Mouse (Mus musculus) kidney, postnatal 0 days (tissue): ENCODE measurements around the gene Retreg3. TPM values are rescaled to one million over a fixed set of nuclear protein-coding genes. Genes with fewer than 3 reads are reported as not detected.

Source experiments
- ATAC-seq: fragments of 200-750 bp; cut with Nextera tagmentation; replicated peaks from 2 replicates; pipeline ENCODE4 v1.8.0; 2017; ENCODE audit warnings: low read depth, moderate number of reproducible peaks, moderate TSS enrichment, moderate library complexity; ENCODE audit not compliant: low FRiP score
- DNase-seq: peaks from one replicate; pipeline ENCODE4 v3.0.0-alpha.2; 2016; ENCODE audit warnings: low spot score
- H3K27ac ChIP-seq: fragments of 300-500 bp; sonication (generic); 2 replicates; pipeline ENCODE4 v1.5.1; 2014; ENCODE audit warnings: mild to moderate bottlenecking
- H3K27me3 ChIP-seq: fragments of 300-500 bp; sonication (generic); 2 replicates; pipeline ENCODE4 v1.6.1; 2014; ENCODE audit warnings: low read length, mixed read lengths; ENCODE audit not compliant: insufficient read depth
- H3K36me3 ChIP-seq: fragments of 300-500 bp; sonication (generic); 2 replicates; pipeline ENCODE4 v1.6.1; 2014; ENCODE audit warnings: low read length, mixed read lengths; ENCODE audit not compliant: insufficient read depth
- H3K4me1 ChIP-seq: fragments of 300-500 bp; sonication (generic); replicated peaks from 2 replicates; pipeline ENCODE4 v1.6.1; 2014; ENCODE audit warnings: antibody characterized with exemption, low read length, mixed read lengths; ENCODE audit not compliant: insufficient read depth
- H3K4me2 ChIP-seq: fragments of 300-500 bp; sonication (generic); 2 replicates; pipeline ENCODE4 v1.6.1; 2014; ENCODE audit warnings: mild to moderate bottlenecking, low read length, moderate library complexity, mixed read lengths
- H3K4me3 ChIP-seq: fragments of 300-500 bp; sonication (generic); replicated peaks from 2 replicates; pipeline ENCODE4 v1.5.1; 2014; ENCODE audit warnings: low read depth, low read length
- H3K9ac ChIP-seq: fragments of 300-500 bp; sonication (generic); 2 replicates; pipeline ENCODE4 v1.6.1; 2014; ENCODE audit warnings: low read depth, low read length
- H3K9me3 ChIP-seq: fragments of 300-500 bp; sonication (generic); replicated peaks from 2 replicates; pipeline ENCODE4 v1.6.1; 2016; ENCODE audit warnings: low read length, inconsistent platforms, mixed read lengths
- CTCF ChIP-seq: IDR thresholded peaks from 2 replicates; pipeline ENCODE4 v1.5.1; 2016; ENCODE audit warnings: antibody characterized with exemption, low read depth, mild to moderate bottlenecking, moderate library complexity
- whole genome bisulfite sequencing: fragments of 180-500 bp; shearing (Covaris S2); extraction: QIAGEN DNeasy Blood & Tissue Kit; methylation state at CpG from one replicate; pipeline ENCODE4 v1.1.7; 2014; 5-methylcytosine and 5-hydroxymethylcytosine counted together
- polyA plus RNA-seq: library from polyadenylated mRNA; unstranded; fragments of >200 nt; fragmentation: Nextera tagmentation; extraction: Ambion mirVana; gene quantifications from 2 replicates; pipeline ENCODE4 v1.2.1, GENCODE M21; 2015

The Retreg3 gene
- polyA plus RNA-seq, 1 experiment from 2014 or later, result 23.7 TPM

DNA sequence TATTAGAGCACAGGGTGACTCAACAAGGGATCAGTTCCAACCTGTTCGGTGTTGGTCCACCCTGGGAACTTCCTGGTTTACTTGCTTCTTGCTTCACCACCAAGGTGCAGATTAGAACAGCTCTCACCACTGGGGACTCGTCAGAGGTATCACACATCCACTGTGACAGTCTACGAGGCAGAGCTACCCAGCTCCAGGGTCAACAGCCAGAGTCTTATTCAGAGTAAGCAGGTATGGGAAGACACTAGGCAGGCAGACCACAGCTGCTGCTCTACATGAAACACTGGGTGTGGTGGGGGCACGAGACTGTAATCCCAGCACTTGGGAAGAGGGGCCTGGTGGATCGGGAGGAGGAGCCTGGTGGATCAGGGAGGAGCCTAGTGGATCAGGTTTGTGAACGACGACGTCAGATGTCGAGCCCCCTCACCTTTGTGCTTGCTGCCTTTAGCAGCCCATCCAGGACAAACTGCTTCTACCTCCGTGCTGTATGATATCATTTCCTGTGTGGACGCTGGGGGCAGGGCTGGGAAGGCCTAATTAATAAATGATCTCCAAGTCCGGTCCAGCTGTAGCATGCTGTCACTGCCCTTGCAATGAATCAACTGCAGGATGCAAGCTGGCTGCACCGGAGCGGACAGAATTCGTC, 19.0 kb upstream of the Retreg3 start:
- ATAC-seq (peak; percentile 89), DNase-seq (peak; percentile 92)
- Histone ChIP-seq H3K36me3 (no peaks in the 10 kb centered on the region), H3K9me3 (no peaks in the 10 kb centered on the region), H3K27ac (peak overlapping the region; percentile 72; the same call in 1 of the 2 replicates), H3K4me2 (peak overlapping the region; percentile 46), H3K4me1 (0 out of 2 replicates have a peak, but pooled peaks cover 13% of the 10 kb centered on the region), H3K27me3 (no peaks in the 10 kb centered on the region), H3K4me3 (no peak overlapping the region; the same call in 1 of the 2 replicates), H3K9ac (0 out of 2 replicates have a peak overlapping the region, but pooled peaks have one; percentile 19)
- TF ChIP-seq CTCF, result peak; percentile 13; the same call in 1 of the 2 replicates
- 9% methylated on average over 15 of the region's 15 CpGs for WGBS

- H3K9me3 ChIP-seq, result no peaks in the 10 kb centered on the region
- H3K27me3 ChIP-seq, result no peaks in the 10 kb centered on the region
- no peak for DNase-seq
- H3K9ac ChIP-seq, result no peak overlapping the region
- no peak for ATAC-seq
- H3K4me3 ChIP-seq, result no peak overlapping the region
- no peak overlapping the region for H3K4me2 ChIP-seq
- TF ChIP-seq CTCF, result no peak
- H3K36me3 ChIP-seq, result no peaks in the 10 kb centered on the region
- 0 out of 2 replicates have a peak, but pooled peaks cover 13% of the 10 kb centered on the region for H3K4me1 ChIP-seq
- no peak overlapping the region for H3K27ac ChIP-seq
- WGBS, result 75% methylated on average over 7 of the region's 7 CpGs
Measured at GRCm38 (mm10) chr11:101137000-101137399, 17.3 kb upstream of the Retreg3 start.

DNA sequence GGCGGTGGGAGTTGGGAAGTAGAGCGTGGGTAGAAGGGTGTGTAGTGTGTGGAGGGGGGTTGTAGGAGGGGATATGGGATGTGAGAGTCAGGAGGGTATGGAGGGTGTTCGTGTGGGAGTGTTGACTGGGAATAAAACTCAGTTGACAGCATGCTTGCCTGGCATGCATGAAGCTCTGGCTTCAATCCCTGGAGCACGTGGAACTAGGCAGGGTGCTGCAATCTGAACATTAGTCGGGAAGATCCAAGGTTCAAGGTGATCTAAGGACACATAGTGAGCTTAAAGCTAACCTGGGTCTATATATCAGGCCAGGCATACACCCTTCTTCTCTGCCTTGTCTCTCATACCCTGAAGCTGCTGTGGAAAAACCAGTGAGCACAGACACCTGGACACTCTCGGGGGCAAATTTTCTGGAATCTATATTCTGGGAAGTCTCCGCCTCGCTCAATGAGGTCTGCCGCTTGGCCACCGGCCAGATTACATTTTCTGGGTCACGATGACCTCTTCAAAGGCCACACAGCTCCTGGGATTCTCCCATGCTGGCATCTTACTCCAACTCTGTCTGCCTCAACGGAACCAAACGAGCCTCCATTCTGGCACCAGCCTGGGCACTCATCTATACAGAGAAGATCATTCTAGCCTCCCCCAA, 14.6 kb upstream of the Retreg3 start:
- Histone ChIP-seq H3K27ac (no peak overlapping the region), H3K9me3 (no peaks in the 10 kb centered on the region), H3K9ac (no peak overlapping the region), H3K4me2 (no peak overlapping the region), H3K27me3 (no peaks in the 10 kb centered on the region), H3K36me3 (no peaks in the 10 kb centered on the region), H3K4me3 (no peak overlapping the region), H3K4me1 (peaks cover 5% of the 10 kb centered on the region; the same call in 1 of the 2 replicates)
- DNase-seq (no peak), ATAC-seq (no peak)
- no peak for TF ChIP-seq CTCF
- 54% methylated on average over 13 of the region's 13 CpGs for WGBS

DNA sequence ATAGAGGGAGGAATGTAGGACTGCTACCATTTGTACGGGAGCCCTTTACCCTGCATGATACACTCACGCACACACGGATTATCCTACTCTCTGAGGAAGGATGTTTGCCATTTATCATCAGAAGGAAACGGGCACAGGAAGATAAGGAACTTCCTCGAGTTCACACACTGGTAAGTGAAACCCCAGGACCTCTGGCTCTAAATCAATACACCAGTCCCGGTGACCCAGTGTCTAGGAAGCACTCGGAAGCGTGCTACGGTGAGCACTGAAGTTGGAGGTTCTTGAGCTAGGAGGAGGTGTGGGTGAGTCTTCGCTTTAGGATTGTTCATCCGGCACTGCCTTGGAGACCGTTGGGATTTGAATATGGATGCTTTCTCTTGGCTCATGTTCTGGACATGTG, 13.3 kb upstream of the Retreg3 start:
- Histone ChIP-seq H3K9ac (no peak overlapping the region), H3K27me3 (no peaks in the 10 kb centered on the region), H3K4me1 (no peaks in the 10 kb centered on the region; the same call in 1 of the 2 replicates), H3K4me3 (no peak overlapping the region), H3K9me3 (no peaks in the 10 kb centered on the region), H3K27ac (no peak overlapping the region), H3K36me3 (no peaks in the 10 kb centered on the region), H3K4me2 (no peak overlapping the region)
- no peak for TF ChIP-seq CTCF
- peak; percentile 50 for DNase-seq
- 52% methylated on average over 12 of the region's 12 CpGs for WGBS
- ATAC-seq, result no peak

GRCm38 (mm10) chr11:101131701-101132100, 12.0 kb upstream of the Retreg3 start:
- no peaks in the 10 kb centered on the region for H3K9me3 ChIP-seq
- no peak overlapping the region for H3K4me2 ChIP-seq
- H3K4me1 ChIP-seq, result no peaks in the 10 kb centered on the region; the same call in 1 of the 2 replicates
- H3K27ac ChIP-seq, result no peak overlapping the region
- no peaks in the 10 kb centered on the region for H3K27me3 ChIP-seq
- 0 out of 2 replicates have a peak, but pooled peaks cover 2% of the 10 kb centered on the region for H3K36me3 ChIP-seq
- WGBS, result 91% methylated on average over 6 of the region's 6 CpGs
- H3K4me3 ChIP-seq, result no peak overlapping the region
- H3K9ac ChIP-seq, result no peak overlapping the region
- ATAC-seq, result no peak
- DNase-seq, result peak; percentile 40
- TF ChIP-seq CTCF, result peak; percentile 60

GRCm38 (mm10) chr11:101131187-101131586, 11.5 kb upstream of the Retreg3 start:
- Histone ChIP-seq H3K4me3 (no peak overlapping the region), H3K36me3 (peaks cover 7% of the 10 kb centered on the region; the same call in 1 of the 2 replicates), H3K9ac (no peak overlapping the region), H3K9me3 (no peaks in the 10 kb centered on the region), H3K4me2 (no peak overlapping the region), H3K4me1 (no peaks in the 10 kb centered on the region; the same call in 1 of the 2 replicates), H3K27ac (no peak overlapping the region), H3K27me3 (no peaks in the 10 kb centered on the region)
- ATAC-seq (no peak), DNase-seq (no peak)
- no peak for TF ChIP-seq CTCF
- 81% methylated on average over 2 of the region's 2 CpGs for whole genome bisulfite sequencing
